Mouse (Mus musculus) splenic B cell, adult 2 months (primary cell): ENCODE measurements around the gene Fance.

Experiments used
- DNase-seq: peaks from one replicate; pipeline ENCODE4 v3.0.0-alpha.2; 2011; ENCODE audit warnings: low read depth, low spot score
- H3K27me3 ChIP-seq: 2 replicates; pipeline ENCODE4 v1.6.1; 2012; ENCODE audit warnings: mild to moderate bottlenecking, low read length, moderate library complexity, mixed read lengths; ENCODE audit not compliant: control insufficient read depth, poor library complexity, insufficient read depth, severe bottlenecking
- H3K36me3 ChIP-seq: 2 replicates; pipeline ENCODE4 v1.6.1; 2012; ENCODE audit warnings: mild to moderate bottlenecking, low read length, moderate library complexity, mixed read lengths; ENCODE audit not compliant: control insufficient read depth, poor library complexity, insufficient read depth, severe bottlenecking

The Fance gene

DNA sequence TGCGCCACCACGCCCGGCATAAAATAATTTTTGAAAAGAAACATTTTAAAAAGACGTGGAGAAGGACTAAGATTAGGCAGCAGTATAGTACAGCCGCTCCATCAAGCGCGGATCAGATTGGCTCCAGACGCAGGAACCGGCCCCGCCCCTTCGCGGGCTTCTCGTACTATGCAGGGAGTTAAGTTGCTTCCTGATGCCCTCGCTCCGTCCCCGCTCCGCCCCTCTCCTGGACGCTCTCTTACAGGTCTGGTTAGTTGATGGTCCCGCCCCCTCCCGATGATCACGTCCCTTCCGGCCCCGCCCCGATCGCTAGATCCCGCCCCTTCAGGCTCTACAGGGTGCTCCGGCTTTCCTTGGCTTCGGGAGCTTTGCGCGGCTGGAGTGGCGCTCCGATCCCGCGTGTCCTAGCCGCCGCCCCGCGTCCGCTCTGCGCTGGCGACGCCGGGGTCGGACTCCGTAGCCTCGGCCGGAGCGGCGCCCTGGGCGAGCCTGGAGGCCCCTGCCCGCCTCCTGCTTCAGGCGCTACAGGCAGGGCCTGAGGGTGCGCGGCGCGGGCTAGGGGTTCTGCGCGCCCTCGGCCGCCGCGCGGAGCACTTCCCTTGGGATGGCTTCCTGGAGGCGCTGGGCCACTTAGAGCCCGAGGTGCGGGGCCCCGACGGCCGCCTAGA, at the start of gene Fance:
Fance (plus strand) TSS at position 308 of the 668 bp plus-strand sequence.
- DNase-seq: peak; percentile 99
- Histone ChIP-seq H3K27me3 (no peaks in the 10 kb centered on the region), H3K36me3 (peaks cover 5% of the 10 kb centered on the region)

DNA sequence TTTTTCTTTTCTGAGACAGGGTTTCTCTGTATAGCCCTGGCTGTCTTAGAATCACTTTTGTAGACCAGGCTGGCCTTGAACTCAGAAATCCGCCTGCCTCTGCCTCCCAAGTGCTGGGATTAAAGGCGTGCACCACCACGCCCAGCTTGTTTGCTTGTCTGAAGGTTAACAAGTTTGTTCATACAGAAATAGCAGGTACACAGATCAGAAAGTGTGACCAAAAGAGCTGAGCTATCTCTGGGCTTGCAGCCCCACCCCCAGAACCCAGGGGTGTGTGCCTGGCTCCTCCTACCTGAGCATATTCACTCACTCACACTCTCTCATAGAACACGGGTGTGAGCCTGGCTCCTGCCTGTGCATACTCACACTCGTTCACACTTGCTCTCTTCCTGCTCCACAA, 46.1 kb upstream of the Fance start:
- no peaks in the 10 kb centered on the region for H3K27me3 ChIP-seq
- H3K36me3 ChIP-seq: no peaks in the 10 kb centered on the region; the same call in 1 of the 2 replicates
- DNase-seq: no peak

- no peak for DNase-seq
- Histone ChIP-seq H3K27me3 (no peaks in the 10 kb centered on the region), H3K36me3 (no peaks in the 10 kb centered on the region)
These were observed 43.2 kb upstream of the Fance start for GRCm38 (mm10) chr17:28270165-28270564.

- Histone ChIP-seq H3K36me3 (no peaks in the 10 kb centered on the region), H3K27me3 (no peaks in the 10 kb centered on the region)
- no peak for DNase-seq
These were observed 41.6 kb upstream of the Fance start for GRCm38 (mm10) chr17:28271537-28272266.

GRCm38 (mm10) chr17:28272281-28272680, 41.0 kb upstream of the Fance start:
- no peak for DNase-seq
- H3K36me3 ChIP-seq: no peaks in the 10 kb centered on the region
- H3K27me3 ChIP-seq: no peaks in the 10 kb centered on the region

GRCm38 (mm10) chr17:28272837-28273236, 40.5 kb upstream of the Fance start:
- no peaks in the 10 kb centered on the region for H3K36me3 ChIP-seq
- H3K27me3 ChIP-seq: no peaks in the 10 kb centered on the region
- DNase-seq: no peak

- Histone ChIP-seq H3K27me3 (no peaks in the 10 kb centered on the region), H3K36me3 (no peaks in the 10 kb centered on the region)
- DNase-seq: peak; percentile 38
These were observed 38.6 kb upstream of the Fance start for GRCm38 (mm10) chr17:28274739-28275138.

- H3K36me3 ChIP-seq: no peaks in the 10 kb centered on the region
- no peak for DNase-seq
- no peaks in the 10 kb centered on the region for H3K27me3 ChIP-seq
These were observed 36.1 kb upstream of the Fance start for GRCm38 (mm10) chr17:28277226-28277625.

- no peak for DNase-seq
- Histone ChIP-seq H3K27me3 (no peaks in the 10 kb centered on the region), H3K36me3 (no peaks in the 10 kb centered on the region)
These were observed 35.6 kb upstream of the Fance start for GRCm38 (mm10) chr17:28277721-28278120.

DNA sequence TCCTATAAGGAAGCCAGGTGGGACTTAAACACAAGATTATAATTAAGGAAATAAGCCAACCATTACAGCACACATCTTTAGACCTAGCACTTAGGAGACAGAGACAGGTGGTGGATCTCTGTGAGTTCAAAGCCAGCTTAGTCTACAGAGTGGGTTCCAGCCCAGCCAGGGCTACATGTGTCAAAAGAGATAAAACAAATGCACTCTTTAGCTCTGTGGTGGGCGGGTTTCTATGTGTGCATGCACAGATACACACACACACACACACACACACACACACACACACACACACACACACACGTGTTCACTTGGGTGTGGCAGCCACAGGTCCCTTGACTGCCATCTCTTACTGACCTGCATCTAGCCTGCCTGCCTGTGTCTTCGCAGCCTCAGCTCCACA, 35.2 kb upstream of the Fance start:
- Histone ChIP-seq H3K36me3 (no peaks in the 10 kb centered on the region), H3K27me3 (no peaks in the 10 kb centered on the region)
- DNase-seq: no peak

- Histone ChIP-seq H3K27me3 (no peaks in the 10 kb centered on the region), H3K36me3 (no peaks in the 10 kb centered on the region)
- no peak for DNase-seq
These were observed 34.1 kb upstream of the Fance start for GRCm38 (mm10) chr17:28279236-28279635.

DNA sequence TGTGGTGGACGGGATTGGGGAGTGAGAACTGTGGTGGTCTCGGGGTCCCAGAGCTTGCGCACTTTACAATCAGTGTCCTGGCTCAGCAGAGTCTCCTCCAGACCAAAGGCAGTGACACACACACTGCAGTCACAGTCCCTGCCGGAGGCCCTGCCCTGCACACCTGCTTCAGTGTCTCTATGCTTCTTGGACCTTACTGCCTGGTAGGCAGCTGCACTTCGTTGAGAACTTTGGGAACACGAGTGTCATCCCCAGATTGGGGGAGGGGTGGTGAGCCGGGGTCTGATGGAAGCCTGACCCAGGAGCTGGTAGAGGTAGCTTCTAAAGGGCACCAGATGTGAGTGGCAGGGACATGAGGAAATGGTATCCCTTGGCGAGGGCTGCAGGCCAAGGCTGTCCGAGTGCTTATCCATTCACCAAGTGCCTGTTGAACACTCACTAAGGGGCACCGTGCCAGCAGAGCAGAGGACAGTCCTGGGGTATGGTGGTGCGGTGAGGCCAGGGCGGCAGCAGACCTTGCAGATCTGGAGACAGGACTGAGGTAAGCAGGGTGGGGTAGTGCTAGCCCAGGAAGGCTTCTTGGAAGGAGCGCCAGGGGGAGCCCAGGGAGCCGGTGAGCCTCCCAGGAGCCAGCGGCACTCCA, 33.4 kb upstream of the Fance start:
- H3K27me3 ChIP-seq: no peaks in the 10 kb centered on the region
- H3K36me3 ChIP-seq: no peaks in the 10 kb centered on the region
- DNase-seq: no peak

- no peak for DNase-seq
- H3K27me3 ChIP-seq: no peaks in the 10 kb centered on the region
- H3K36me3 ChIP-seq: no peaks in the 10 kb centered on the region
These were observed 32.9 kb upstream of the Fance start for GRCm38 (mm10) chr17:28280423-28280800.

GRCm38 (mm10) chr17:28280831-28281377, 32.4 kb upstream of the Fance start:
- DNase-seq: no peak
- no peaks in the 10 kb centered on the region for H3K27me3 ChIP-seq
- H3K36me3 ChIP-seq: no peaks in the 10 kb centered on the region

- DNase-seq: peak; percentile 52
- no peaks in the 10 kb centered on the region for H3K27me3 ChIP-seq
- no peaks in the 10 kb centered on the region for H3K36me3 ChIP-seq
These were observed 31.4 kb upstream of the Fance start for GRCm38 (mm10) chr17:28281866-28282441.
